21 mouse cellular contexts compared by ENCODE assay signal in the genomic region with DNA sequence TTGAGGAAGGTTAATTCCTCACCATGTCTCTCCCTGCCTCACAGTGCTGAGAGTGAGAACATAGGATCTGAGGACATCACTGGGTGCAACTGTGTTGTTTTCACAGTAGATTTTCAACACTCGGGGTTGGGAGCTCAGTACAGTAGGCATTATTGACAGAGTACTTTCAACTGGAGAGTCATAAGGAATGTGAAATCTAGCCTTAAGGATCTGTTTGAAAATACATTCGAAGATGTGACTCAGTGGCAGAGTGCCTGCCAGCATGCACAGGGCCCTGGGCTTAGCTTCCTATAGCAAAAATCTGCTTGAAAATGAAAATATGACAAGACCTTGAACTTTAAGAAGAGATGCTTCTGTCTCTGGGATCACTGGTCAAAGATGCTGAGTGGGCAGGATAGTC.
DNase-seq lines count a peak whose midpoint lies in the region.
"Had no signal": no experiment of that assay in that cellular context is flagged by ENCODE, and none has a peak within 500 bp of the region (broad histone marks: within the 10 kb centered on the region; RNA-seq: fewer than 3 reads in every experiment).

No protein-coding gene starts in this region.

- DNase-seq in heart, adult 11 months: peak; percentile 40
- no peak for DNase-seq in heart, embryonic 10.5 days (ENCODE audit: low spot score)
- DNase-seq in 3T3-L1 (ENCODE audit: low read depth, low spot score): peak; percentile 55
- DNase-seq in NIH3T3 (ENCODE audit: low read depth): peak; percentile 5
- DNase-seq in left cerebral cortex, postnatal 10 days (ENCODE audit: extremely low spot score in 1 of 2, low spot score in 2 of 2): no peak
- no peak for DNase-seq in testis, postnatal 14 days (ENCODE audit: low spot score)
- DNase-seq: adrenal gland, adult 8-10 months; cerebellum, adult 18-20 months; cerebellum, adult 9-10 months; cerebellum, postnatal 14 days; forebrain, postnatal 0 days; gastrocnemius, postnatal 10 days; gastrocnemius, postnatal 36 days; heart, postnatal 10 days; heart, postnatal 36 days had no signal

- no peaks in the 10 kb centered on the region for H3K4me1 ChIP-seq in heart, embryonic 10.5 days
- H3K4me1 ChIP-seq: heart, embryonic 12.5 days; heart, embryonic 15.5 days; hindbrain, embryonic 10.5 days; hindbrain, embryonic 13.5 days; intestine, embryonic 15.5 days had no signal

- no peak overlapping the region for H3K27ac ChIP-seq in heart, embryonic 10.5 days
- H3K27ac ChIP-seq: heart, embryonic 15.5 days; hindbrain, embryonic 10.5 days; hindbrain, embryonic 13.5 days; intestine, embryonic 15.5 days had no signal

- H3K9me3 ChIP-seq in heart, embryonic 10.5 days: no peaks in the 10 kb centered on the region
- H3K9me3 ChIP-seq: heart, embryonic 12.5 days; heart, embryonic 15.5 days; hindbrain, embryonic 10.5 days; hindbrain, embryonic 13.5 days; intestine, embryonic 15.5 days had no signal

- H3K4me3 ChIP-seq in heart, embryonic 10.5 days: no peak overlapping the region
- H3K4me3 ChIP-seq: heart, embryonic 12.5 days; heart, embryonic 15.5 days; hindbrain, embryonic 10.5 days; hindbrain, embryonic 13.5 days; intestine, embryonic 15.5 days had no signal

- 86% methylated on average over 2 of the region's 2 CpGs for WGBS in heart, embryonic 10.5 days

- no peaks in the 10 kb centered on the region for H3K27me3 ChIP-seq in heart, embryonic 10.5 days (ENCODE audit: insufficient read depth, poor library complexity, severe bottlenecking)
- H3K27me3 ChIP-seq: heart, embryonic 12.5 days; heart, embryonic 15.5 days; hindbrain, embryonic 13.5 days; intestine, embryonic 15.5 days; Patski had no signal

- intact Hi-C loops in left cerebral cortex, postnatal 10 days (cut with DNase I): no loop called here

- H3K36me3 ChIP-seq in heart, embryonic 10.5 days: no peaks in the 10 kb centered on the region
- H3K36me3 ChIP-seq: heart, embryonic 12.5 days; heart, embryonic 15.5 days; hindbrain, embryonic 10.5 days; hindbrain, embryonic 13.5 days; intestine, embryonic 15.5 days had no signal

Comparison
In these comparisons a context has a peak if more than half of its experiments do, and no peak if none do; other contexts are left out.
1. DNase-seq: peak in heart, adult 11 months (single experiment), 3T3-L1 (single experiment) and NIH3T3 (single experiment); none in heart, embryonic 10.5 days (single experiment), left cerebral cortex, postnatal 10 days (0 of 2) and testis, postnatal 14 days (single experiment).